Mouse (Mus musculus) 416B (cell line): ENCODE results near the gene Gm15448.
"Not testable (repeated sequence)": the region's sequence is repeated elsewhere in the genome, so short reads cannot be mapped to it uniquely, and the experiment has no call there.

Experiments used
- DNase-seq: peaks from one replicate; pipeline ENCODE4 v3.0.0; 2011; ENCODE audit warnings: low read depth

The Gm15448 gene

GRCm38 (mm10) chr7:3825599-3825998 lies at the start of gene Gm15448:
Gene Gm15448 (minus strand): TSS chr7:3825687.
- not testable (repeated sequence) for DNase-seq

DNA sequence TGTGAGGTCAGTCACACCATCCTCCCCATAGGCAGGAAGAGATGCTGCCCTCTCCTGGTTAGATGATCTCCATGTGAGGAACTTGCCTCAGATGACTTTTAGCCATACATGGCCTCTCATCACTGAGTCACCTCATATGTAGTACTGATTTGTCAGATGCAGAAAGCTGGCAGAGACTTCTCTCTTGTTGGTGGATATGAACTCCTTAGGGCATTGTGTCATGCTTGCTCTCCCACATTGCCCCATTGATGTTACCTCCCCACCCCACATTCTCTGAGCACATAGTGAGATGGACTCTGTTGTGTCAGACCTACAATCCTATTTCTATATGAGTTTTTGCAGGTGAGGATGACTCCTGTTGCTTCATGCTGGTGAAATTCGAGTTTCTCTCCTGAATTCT lies 49.5 kb upstream of the Gm15448 start:
- not testable (repeated sequence) for DNase-seq

- not testable (repeated sequence) for DNase-seq
Observed at GRCm38 (mm10) chr7:3844951-3845350, 19.5 kb upstream of the Gm15448 start, which contains the start of gene Pira2. Gene Pira2 (minus strand): TSS chr7:3845051.

DNA sequence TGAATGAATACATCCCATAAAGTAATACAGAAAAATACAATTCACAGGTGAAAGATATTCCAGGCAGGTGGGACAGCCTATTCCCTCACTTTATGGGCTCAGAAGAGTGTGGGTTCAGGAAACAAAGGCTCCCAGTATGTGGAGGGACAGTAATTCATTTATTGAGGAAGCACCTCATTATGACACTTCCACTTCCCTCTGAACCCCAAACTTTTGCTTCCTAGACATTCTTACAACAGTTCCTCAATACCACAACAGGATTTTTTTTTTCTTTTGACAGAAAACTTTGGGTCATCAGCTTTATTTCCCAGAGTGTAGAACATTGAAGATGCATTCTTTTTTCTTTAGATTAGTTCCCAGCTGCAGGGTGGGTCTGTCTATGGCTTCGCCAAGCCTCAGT lies 12.4 kb upstream of the Gm15448 start:
- DNase-seq = not testable (repeated sequence)

DNA sequence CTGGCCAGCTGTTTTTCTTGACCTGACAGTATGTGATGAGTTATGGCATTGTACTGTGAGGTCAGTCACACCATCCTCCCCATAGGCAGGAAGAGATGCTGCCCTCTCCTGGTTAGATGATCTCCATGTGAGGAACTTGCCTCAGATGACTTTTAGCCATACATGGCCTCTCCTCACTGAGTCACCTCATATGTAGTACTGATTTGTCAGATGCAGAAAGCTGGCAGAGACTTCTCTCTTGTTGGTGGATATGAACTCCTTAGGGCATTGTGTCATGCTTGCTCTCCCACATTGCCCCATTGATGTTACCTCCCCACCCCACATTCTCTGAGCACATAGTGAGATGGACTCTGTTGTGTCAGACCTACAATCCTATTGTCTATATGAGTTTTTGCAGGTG lies 5.1 kb upstream of the Gm15448 start:
- DNase-seq = not testable (repeated sequence)

DNA sequence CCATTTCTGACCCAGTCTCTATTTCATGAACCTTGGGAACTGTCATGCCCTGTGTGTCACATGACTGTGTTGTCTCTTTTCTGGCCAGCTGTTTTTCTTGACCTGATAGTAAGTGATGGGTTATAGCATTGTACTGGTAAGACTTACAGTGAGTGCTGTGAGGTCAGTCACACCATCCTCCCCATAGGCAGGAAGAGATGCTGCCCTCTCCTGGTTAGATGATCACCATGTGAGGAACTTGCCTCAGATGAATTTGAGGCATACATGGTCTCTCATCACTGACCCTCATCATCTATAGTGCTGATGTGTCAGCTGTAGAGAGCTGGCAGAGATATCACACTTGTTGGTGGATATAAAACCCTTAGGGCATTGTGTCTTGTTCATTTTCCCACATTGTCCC lies 13.6 kb downstream of the Gm15448 start:
- DNase-seq = not testable (repeated sequence)

GRCm38 (mm10) chr7:3802935-3803334 lies 22.6 kb downstream of the Gm15448 start:
- DNase-seq = not testable (repeated sequence)

DNA sequence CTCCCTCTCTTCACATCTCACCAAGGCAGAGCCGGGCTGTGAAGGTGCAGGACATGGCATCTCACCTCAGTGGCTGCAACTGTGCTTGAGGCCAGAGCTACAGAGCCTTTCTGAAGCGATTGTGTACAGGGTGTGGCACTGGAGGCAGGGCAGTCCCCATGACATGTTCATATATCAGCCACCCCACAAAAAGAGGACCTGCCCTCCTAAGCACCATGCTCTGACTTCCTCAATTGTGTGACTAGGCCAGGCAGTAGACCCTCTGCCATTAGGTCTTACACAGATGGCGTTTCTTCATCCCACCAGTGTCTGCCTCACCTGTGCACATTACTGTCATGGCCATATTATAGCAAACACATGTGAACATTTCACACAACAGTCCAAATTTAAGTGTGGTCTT lies 25.5 kb downstream of the Gm15448 start:
- not testable (repeated sequence) for DNase-seq

DNA sequence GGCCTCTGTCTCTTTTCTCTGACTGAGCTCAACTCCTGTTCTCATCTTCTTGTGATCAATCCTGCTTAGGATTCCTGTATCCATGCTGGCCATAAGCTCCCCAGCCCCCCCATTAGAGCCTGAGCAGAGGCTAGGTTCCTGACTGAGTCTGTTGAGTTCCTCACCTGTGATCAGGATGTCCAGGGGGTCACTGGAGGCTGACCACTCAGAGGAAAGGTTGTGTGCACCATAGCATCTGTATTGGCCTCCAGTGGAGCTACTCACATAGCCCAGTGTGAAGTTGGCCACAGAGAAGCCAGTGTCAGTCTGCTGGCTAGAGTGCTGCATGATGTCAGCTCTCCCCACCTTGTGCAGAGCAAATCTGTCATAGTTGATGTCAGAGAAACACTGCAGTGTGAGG lies 29.2 kb downstream of the Gm15448 start:
- DNase-seq = not testable (repeated sequence)
